Mouse (Mus musculus) CD4-positive, CD25-positive, alpha-beta regulatory T cell, adult 4 months (primary cell): ENCODE measurements around the gene Chchd2. TPM values are rescaled to one million over a fixed set of nuclear protein-coding genes. Genes with fewer than 3 reads are reported as not detected.
A peak's percentile ranks its signal among the peaks of the same experiment; 100 is the strongest.
"Not testable (repeated sequence)": the region's sequence is repeated elsewhere in the genome, so short reads cannot be mapped to it uniquely, and the experiment has no call there.

Experiments
- ATAC-seq: one replicate; pipeline ENCODE4 v1.8.0; 2017
- polyA plus RNA-seq, 2 experiments: library from polyadenylated mRNA; unstranded; fragments of 100-300 nt; shearing (Covaris generic); gene quantifications; one replicate each; pipeline ENCODE4 v1.2.1; 2017

The Chchd2 gene
- 100 to 1,000 TPM; 270 to 346 TPM for polyA plus RNA-seq

DNA sequence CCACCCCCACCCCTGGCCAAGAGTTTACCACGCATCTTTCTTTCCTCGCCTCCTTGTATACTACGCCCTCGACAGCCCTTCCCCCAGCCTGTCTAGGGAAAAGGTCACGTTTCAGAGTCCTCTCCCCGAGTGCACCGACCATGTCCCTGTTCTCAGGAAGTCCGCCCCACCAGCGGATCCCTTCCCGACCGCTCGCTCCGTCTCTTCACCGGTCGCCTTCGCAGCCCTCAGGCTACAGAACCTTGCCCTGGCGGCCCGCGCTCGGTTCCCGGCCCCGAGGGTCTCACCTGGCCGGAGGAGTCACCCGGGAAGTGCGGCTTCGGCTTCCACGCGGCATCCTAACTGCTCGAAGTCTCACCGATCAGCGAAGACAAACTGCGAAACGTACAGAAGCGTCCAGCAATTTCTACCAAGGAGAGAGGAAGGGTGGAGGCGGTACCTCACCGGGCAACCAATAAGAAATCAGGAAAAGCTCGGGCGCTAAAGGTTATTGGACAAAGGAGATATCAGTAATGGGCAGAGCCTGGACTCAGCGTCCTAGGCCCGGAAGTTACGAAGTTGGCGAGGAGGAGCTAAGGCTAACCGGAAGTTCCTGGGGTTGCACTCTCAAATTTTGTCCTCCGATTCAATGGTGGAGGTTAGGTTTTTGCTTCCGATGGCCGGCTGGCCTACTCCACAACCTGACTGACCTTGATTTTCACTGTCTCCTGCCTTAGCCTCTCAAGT is at the start of gene Chchd2:
Chchd2 (minus strand) TSS at position 560 of the 726 bp plus-strand sequence.
- ATAC-seq: peak; percentile 96

DNA sequence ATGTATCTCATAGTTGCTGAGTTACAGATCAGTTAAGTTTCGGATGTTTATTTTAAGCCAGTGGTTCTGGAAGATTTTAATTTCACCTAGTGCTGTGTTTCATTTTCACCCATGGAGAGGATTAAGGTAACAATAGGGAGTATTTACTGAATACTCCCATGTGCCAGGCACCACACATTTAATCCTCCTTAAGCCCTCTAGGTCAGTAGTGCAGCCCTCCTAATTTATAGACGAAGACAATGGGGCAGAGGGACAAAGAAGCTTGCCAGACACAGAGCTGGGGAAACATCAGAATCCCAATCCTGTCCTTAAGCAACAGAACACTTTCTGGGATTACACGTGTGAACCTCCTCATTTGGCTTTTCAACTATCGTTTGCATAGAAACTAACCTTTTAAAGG is 49.7 kb upstream of the Chchd2 start:
- no peak for ATAC-seq

DNA sequence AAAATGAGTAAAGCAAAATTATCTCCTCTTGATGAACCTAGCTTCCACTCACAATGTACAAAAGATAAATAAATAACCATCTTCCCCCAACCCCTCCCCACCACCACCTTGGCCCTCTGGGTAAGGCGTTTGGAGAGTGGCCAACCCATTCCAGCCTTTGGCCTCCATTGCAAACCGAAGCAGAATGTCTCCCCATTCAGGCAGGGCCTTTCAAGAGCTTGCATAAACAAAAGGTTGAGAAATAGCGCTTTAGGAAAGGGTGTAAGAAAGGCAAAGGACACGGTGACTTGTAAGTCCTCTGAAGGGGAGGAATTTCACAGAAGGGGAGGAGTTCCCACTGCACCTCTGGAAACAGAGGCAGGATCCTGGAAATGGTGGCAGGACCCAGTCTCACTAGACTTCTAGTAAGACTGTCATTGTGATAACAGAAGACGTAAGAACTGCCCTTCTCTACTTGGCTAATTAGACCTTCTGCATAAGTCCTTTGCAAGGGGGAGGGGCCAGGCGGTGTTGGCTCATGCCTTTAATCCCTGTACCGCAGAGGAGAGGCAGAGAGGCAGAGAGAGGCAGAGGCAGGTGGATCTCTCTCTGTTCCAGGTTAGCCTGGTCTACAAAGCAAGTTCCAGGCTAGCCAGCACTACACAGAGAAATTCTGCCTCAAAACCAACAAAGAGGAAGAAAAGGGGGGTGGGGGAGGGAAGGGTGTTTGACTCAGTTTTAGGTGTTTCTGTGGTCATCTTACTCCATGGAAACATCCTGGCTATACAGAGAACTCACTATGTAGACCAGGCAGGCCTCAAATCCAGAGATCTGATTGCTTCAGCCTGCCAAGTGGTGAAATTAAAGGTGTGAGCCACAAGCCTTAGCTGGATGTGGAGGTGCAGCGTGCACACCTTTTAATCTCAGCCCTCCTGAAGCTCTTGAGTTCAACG is 42.9 kb upstream of the Chchd2 start:
- ATAC-seq: no peak

DNA sequence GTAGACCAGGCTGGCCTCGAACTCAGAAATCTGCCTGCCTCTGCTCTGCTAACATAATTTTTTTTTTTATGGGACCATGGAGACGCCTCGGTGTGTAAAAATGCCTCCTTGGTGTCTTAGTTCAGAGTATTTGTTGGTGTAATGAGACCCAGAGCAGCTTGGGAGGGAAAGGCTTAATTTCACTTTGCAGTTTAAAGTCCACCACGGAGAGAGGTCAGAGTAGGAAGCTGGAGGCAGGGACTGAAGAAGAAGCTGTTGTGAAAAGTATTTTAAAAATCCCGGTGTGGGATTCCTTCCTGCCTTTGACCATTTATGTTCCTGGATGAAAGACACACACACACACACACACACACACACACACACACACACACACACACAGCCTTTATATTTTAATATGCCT is 38.7 kb upstream of the Chchd2 start:
- no peak for ATAC-seq

DNA sequence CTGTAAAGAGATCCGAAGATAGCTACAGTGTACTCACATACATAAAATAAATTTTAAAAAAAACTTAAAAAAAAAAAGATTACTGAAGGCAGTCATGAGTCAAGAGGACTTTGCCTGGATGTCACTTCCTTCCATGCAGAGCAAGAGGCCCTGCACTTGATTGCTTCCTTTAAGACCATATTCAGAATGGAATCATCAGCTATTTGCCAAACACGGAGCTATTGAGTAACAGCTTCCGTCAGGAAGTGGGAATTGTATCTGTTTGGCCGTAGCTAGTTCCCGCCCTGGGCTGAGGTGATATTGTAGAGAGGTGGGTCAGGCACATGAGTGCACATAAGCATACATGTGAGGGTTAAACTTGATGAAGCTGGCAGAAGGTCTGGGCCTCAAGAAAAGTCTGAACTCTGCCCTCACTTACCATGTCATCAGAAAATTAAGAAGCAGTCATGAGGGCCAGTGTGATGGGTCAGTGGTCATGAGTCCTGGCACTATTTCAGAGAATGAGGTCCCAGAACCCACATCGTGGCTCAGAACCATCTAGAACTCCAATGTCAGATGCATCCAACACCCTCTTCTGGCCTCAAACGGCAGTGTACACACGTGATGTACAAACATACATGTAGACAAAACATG is 37.7 kb upstream of the Chchd2 start:
- ATAC-seq: no peak

DNA sequence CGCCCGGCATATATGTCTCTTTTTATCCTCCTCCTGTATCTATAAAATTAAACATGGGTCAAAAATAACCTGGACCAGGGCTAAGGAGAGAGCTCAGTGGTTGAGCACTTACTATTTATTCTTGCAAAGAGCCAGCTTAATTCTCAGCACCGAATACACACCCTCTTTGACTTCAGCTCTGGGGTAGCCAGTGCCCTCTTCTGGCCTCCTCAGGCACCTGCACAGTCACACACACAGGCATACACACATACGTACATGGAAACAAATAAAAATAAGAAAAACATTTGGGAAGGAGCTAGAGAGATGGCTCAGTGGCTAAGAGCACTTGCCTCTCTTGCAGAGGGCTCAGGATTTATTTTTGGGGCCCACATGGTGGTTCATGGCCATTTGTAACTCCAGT is 34.7 kb upstream of the Chchd2 start:
- no peak for ATAC-seq

DNA sequence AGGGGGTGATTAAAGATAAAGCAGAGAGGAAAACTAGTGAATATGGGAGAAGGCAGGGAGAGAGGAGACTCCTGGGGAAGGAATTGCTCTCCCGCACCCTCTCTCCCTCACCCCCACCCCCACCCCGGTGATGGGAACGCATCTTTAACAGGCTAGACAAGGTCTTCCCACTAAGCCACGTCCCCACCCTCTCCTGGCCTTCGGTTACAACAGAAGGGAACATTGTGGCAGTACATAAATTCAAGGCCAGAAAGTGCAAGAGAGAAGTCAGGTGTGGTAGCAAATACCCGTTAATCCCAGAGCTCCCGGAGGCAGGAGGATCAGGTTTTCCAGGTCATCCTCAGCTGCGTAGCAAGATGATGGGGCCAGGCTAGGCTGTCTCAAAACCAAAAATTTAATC is 32.0 kb upstream of the Chchd2 start:
- ATAC-seq: no peak

DNA sequence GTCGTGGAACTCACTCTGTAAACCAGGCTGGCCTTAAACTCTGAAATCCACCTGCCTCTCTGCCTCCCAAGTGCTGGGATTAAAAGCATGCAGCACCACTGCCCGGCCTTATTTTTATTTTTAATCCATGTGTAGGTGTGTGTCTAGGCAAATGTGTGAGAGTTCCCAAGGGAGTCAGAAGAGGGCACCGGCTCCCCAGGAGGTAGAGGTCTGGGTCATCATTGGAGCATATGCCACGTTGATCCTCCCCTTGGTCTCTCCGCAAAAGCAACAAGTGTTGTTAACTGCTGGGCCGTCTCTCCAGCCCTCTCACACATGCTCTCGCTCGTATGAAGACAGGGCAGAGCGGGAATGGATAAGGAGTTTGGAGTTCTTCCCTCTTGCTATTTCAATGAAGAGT is 31.5 kb upstream of the Chchd2 start:
- ATAC-seq: no peak

DNA sequence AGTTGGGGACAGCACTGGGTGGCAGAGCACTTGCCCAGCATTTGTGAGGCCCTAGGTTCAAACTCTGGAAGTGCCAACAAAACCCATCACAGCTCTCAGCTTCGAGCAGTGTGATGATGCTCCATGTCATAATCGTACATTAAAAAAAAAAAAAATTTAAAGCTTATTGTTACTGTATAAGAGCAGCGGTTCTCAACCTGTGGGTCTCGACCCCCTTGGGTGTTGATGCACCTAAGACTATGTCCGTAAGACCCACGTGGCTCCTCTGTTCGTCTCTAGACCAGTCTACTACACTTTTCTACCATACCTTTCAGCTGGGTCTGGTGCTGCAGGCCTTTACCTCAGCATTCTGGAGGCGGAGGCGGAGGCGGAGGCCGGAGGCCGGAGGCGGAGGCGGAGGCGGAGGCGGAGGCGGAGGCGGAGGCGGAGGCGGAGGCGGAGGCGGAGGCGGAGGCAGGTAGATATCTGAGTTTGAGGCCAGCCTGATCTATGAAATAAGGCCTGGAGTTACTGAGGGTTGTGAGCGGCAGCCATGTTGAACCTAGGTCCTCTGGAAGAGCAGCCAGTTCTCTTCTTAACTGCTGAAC is 30.9 kb upstream of the Chchd2 start:
- ATAC-seq: no peak

DNA sequence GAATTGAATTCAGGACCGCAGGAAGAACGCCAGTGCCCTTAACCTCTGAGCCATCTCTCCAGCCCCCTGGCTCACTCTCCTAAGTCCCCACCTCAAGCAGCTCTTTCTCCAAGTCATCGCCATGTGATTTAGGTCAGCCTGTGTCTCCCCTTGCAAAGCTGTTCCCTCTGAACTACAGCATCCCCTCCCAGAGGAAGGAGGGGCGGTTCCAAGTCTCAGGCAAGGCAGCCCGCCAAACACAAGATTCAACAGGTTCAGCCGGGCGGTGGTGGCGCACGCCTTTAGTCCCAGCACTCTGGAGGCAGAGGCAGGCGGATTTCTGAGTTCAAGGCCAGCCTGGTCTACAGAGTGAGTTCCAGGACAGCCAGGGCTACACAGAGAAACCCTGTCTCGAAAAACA is 28.2 kb upstream of the Chchd2 start:
- not testable (repeated sequence) for ATAC-seq

DNA sequence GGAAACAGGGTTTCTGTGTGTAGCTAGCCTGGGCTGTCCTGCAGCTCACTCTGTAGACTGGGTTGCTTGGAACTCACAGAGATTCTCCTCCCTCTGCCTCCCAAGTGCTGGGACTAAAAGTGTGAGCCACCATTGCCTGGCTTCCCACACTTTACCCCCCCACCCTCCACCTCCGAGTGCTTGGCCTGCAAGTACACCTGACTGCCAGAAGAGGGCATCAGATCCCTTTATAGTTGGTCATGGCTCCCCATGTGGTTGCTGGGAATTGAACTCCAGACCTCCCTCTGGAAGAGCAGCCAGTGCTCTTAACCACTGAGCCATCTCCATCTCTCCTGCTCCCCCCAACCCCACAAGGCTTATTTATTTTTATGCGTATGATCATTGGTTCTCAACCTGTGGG is 26.8 kb upstream of the Chchd2 start:
- ATAC-seq: peak; percentile 90

DNA sequence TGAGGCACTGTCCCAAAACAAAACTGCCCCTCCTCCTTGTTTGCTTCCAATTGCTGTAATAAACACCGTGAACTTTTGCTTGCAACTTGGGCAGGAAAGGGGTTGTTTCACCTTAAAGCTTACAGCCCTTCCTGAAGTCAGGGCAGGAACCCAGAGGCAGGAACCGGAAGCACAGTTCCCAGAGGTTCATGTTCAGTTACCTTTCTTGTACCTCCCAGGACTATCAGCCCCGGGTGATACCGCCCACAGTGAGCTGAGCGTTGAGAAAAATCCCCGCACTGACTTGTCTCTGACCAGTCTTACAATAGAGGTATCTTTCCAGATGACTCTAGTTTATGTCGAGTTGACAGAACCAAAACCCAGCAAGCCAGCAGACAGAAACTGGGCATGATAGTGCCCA is 22.3 kb upstream of the Chchd2 start:
- no peak for ATAC-seq

DNA sequence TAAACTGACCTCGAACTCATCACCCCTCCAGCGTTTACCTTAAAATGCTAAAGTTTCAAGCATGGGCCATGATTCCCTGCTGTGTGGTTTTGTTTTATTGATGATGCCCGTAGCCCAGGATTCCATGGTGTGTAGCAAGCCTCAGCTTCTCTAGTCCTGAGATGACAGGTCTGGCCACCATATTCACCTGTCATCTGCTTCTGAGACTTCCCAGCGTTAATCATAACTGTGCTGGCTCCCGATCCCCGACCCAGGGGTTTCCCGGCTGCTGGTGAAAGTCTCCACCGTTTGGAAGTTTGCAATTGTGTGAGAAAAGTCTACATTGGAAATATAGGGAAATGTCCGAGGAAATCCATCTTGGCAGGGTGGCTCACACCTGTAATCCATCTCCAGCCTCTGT is 21.9 kb upstream of the Chchd2 start:
- no peak for ATAC-seq

DNA sequence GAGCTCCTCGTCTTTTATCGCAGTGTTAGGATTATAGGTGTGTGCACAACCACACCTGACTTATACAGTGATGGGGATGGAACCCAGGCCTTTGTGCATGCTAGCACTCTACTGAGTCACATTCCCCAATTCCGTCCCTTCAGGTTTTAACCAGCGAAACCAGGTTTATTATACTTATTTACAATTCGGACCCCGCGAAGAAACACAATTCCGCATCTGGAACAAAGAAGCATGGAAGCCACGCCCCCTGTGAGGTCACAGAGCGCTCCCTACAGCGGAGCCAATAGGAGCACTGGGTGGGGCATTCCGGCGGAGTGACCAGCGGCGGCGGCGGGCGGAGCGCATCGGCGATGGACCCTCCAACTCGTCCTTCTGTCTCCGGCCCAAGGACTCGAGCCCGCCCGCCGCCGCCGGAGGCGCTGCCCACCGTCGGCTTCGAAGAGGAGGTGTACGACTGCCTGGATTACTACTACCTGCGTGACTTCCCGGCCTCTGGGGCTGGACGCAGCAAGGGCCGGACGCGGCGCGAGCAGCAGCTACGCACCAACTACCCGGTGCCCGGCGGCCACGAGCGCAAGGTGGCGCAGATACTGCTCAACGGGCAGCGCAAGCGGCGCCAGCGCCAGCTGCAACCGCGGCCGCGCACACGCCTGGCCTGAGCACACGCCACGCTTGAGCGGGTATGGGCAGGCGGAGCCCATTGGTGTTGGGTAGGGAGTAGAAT is 21.1 kb upstream of the Chchd2 start, which contains the start of gene Nupr1l:
Nupr1l (plus strand) TSS at position 299 of the 724 bp plus-strand sequence.
- peak; percentile 83 for ATAC-seq

DNA sequence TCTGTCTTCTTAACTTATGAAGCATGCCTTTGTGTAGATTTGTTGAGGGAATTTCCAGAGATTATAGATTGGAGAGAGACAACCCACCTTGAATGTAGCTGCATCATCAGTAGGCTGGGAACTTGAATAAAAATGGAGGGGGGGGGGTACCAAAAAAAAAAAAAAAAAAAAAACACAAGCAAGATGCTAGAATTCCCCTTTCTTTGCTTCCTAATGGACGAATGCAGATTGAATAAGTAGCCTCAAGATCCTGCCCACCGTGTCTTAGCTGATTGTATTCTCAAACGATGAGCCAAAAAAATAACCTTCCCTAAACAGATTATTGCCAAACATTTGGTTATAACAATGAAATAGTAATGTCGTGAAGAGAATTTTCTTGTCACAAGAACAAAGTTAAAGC is 20.5 kb upstream of the Chchd2 start:
- no peak for ATAC-seq

DNA sequence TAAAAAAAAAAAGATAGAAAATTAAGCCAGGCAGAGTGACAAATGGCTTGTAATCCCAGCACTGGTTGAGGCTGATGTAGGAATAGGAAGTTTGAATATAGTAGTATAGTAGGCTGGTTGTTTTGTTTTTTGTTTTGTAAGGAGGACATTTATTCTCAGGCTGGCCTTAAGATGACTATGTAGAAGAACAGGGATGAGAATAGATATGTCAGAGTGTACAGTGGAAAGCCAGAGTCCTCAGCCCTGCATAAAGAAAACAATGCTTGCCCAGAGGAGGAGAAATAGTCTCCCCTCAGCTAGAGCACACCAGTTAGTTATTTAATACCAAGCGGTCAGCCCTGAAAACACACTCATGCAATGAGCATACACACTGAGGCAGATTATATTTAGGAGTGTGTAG is 11.2 kb upstream of the Chchd2 start, which contains the start of gene Phkg1:
Phkg1 (minus strand) TSS at position 101 of the 400 bp plus-strand sequence.
- no peak for ATAC-seq

DNA sequence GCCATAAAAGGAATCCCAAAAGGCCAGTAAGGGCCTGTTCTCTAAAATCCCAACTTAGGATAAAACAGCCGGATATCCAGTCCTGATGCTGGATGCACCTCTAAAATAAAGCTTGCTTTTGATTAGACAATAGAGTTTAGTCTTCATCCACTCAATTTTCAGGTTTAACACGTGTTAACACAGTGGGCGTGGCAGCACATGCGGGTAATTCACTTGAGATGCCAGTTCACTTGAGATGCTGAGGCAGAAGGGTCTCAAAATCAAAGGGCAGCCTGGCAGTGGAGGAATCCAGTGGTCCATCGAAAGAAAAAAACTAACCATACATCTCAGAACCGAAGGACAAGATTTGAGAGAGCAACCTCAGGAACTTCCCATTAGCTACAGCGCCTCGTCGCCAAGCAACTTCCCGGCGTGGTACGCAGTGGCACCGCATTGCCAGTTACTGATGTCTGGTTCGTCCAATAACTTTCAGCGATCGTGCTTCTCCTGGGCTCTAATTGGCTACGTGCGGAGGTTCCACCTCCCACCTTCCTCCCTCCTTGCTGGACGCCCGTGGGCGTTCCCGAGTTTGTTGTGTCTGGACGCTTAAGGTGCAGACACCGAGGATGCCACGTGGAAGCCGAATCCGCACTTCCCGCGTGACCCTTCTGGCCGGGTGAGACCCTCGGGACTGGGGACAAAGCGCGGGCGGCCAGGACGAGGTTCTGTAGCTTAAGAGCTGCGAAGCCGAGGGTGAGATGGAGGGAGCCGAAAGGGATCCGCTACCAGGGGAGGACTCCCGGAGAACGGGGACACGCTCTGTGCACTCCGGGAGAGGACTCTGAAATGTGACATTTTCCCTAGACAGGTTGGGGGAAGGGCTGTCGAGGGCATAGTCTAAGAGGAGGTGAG is 8.2 kb upstream of the Chchd2 start, which contains the start of gene Zbed5:
Zbed5 (plus strand) TSS at position 526 of the 891 bp plus-strand sequence.
- ATAC-seq: peak; percentile 100

DNA sequence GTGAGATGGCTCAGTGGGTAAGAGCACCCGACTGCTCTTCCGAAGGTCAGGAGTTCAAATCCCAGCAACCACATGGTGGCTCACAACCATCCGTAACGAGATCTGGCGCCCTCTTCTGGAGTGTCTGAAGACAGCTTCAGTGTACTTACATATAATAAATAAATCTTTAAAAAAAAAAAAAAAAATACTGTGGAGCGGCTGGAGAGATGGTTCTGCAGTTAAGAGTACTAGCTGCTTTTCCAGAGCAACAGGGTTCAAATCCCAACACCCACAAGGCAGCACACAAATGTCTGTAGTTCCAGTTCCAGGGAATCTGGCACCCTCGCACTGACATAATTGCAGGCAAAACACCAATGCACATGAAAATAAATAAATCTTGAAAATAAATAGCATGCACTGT is 3.1 kb upstream of the Chchd2 start:
- not testable (repeated sequence) for ATAC-seq

DNA sequence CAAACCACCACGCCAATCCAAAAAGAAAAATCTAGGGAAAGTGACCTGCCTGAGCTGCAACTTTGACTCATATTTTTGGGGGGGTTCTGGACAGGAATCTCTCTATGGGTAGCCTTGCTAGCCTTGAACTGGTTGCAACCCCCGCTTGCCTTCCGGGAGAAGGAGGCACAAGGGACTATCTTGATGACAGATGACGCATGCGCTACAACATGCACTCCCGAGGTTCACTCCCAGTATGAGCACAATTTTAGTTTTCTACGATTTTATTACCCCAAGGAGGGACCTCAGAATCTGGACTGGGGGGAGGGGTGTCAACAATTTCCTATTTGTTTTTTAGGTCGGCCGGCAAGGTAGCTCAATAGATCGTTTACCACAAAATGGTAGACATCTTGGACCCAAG is 999 bp downstream of the Chchd2 start:
- no peak for ATAC-seq

DNA sequence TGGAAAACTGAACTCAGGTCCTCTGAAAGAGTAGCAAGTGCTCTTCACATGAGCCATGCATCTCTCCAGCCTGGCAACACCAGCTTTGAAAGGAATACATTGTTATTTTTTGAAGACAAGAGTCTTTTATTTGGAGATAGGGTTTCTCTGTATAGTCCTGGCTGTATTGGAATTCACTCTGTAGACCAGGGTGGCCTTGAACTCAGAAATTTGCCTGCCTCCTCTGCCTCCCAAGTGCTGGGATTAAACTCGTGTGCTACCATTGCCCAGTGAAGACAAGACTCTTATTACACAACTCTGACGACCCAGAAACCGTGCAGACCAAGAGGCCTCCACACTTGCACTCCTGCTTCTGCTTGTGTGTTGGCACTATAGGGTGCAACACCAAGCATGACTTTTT is 7.4 kb downstream of the Chchd2 start:
- ATAC-seq: no peak

DNA sequence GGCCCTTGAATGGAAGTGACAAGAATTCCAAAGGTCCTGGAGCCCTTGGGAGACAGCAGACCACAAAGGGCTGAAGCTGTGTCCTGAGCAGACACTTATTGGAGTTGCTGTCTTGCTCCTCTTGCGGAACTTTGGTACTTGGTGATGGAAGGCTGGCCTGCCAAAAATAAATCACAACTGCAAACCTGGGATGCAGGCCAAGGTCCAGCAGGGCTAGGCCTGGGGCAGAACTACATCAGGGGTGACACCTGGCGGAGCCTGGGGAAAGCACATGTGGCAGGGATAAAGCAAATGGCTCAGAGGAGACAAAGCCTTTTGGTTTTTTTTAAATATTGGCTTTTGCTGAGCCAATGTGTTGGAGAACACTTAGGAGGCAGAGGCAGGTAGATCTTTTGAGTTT is 8.3 kb downstream of the Chchd2 start:
- ATAC-seq: no peak
